Mouse (Mus musculus) limb, embryonic 14.5 days (tissue): ENCODE results near the gene Pold2. TPM values are rescaled to one million over a fixed set of nuclear protein-coding genes. Genes with fewer than 3 reads are reported as not detected.

ENCODE experiments used
- ATAC-seq: fragments of 200-750 bp; cut with Nextera tagmentation; 2 replicates; pipeline ENCODE4 v1.8.0; 2017; ENCODE audit warnings: low read depth, moderate number of reproducible peaks, moderate TSS enrichment; ENCODE audit not compliant: low FRiP score
- DNase-seq: peaks from one replicate; pipeline ENCODE4 v3.0.0-alpha.2; 2015; ENCODE audit warnings: low spot score
- H3K27ac ChIP-seq: fragments of 300-500 bp; sonication (generic); replicated peaks from 2 replicates; pipeline ENCODE4 v1.5.1; 2014; ENCODE audit warnings: low read depth, mild to moderate bottlenecking, low read length, moderate library complexity, mixed read lengths
- H3K27me3 ChIP-seq: fragments of 300-500 bp; sonication (generic); 2 replicates; pipeline ENCODE4 v1.6.1; 2014; ENCODE audit warnings: low read length, mixed read lengths; ENCODE audit not compliant: control insufficient read depth, insufficient read depth
- H3K36me3 ChIP-seq: fragments of 300-500 bp; sonication (generic); 2 replicates; pipeline ENCODE4 v1.6.1; 2014; ENCODE audit warnings: mild to moderate bottlenecking, low read length, moderate library complexity, mixed read lengths; ENCODE audit not compliant: control insufficient read depth, insufficient read depth
- H3K4me1 ChIP-seq: fragments of 300-500 bp; sonication (generic); 2 replicates; pipeline ENCODE4 v1.6.1; 2014; ENCODE audit warnings: antibody characterized with exemption, low read length, mixed read lengths; ENCODE audit not compliant: control insufficient read depth, insufficient read depth
- H3K4me2 ChIP-seq: fragments of 300-500 bp; sonication (generic); replicated peaks from 2 replicates; pipeline ENCODE4 v1.6.1; 2014; ENCODE audit warnings: low read depth, mild to moderate bottlenecking, low read length, moderate library complexity; ENCODE audit not compliant: severe bottlenecking
- H3K4me3 ChIP-seq: fragments of 300-500 bp; sonication (generic); replicated peaks from 2 replicates; pipeline ENCODE4 v1.5.1; 2014; ENCODE audit warnings: low read length
- H3K9ac ChIP-seq: fragments of 300-500 bp; sonication (generic); 2 replicates; pipeline ENCODE4 v1.6.1; 2014; ENCODE audit warnings: mild to moderate bottlenecking, low read depth, low read length, moderate library complexity; ENCODE audit not compliant: severe bottlenecking
- H3K9me3 ChIP-seq: fragments of 300-500 bp; sonication (generic); 2 replicates; pipeline ENCODE4 v1.6.1; 2016; ENCODE audit warnings: low read length; ENCODE audit not compliant: control insufficient read depth
- POLR2A ChIP-seq: fragments of 200-500 bp; IDR thresholded peaks from 2 replicates; pipeline ENCODE4 v1.8.0; 2012; ENCODE audit warnings: inconsistent platforms, mild to moderate bottlenecking, moderate library complexity, borderline replicate concordance; ENCODE audit not compliant: insufficient read depth, insufficient read length; ENCODE audit errors: extremely low read depth
- WGBS: fragments of 180-500 bp; shearing (Covaris S2); extraction: QIAGEN DNeasy Blood & Tissue Kit; methylation state at CpG from one replicate; pipeline ENCODE4 v1.1.7; 2014; 5-methylcytosine and 5-hydroxymethylcytosine counted together
- polyA plus RNA-seq, 2 experiments: library from polyadenylated mRNA; depleted of rRNA in 1 of 2; stranded (reverse) in 1 of 2; unstranded in 1 of 2; fragments of >200 nt; fragmentation: Nextera tagmentation in 1 of 2; extraction: Ambion mirVana in 1 of 2; gene quantifications; 2 replicates each; pipeline versions ENCODE4 v1.2.1 to v1.2.3; 2012 to 2014

Gene Pold2
- polyA plus RNA-seq, 2 experiments, result 95.8 to 158 TPM

DNA sequence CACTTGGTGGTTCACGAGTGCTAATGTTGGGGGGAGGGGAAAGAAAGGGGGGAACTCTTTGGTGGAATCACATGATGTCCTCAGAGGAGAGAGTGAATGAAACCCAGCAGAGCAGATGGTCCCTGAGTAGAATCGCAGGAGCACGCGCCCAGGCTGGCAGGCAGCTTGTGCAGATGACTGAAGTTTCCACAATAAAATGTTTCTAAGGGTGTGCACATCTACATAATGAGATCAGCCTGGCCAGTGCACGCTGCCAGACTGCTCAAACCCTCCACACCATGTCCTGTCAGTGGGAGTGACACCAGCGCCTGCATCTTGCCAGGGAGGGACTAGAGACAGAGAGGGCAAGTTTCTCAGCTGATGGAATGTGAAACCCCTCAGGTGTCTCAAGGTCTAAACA is 29.4 kb downstream of the Pold2 start:
- Histone ChIP-seq H3K27me3 (no peaks in the 10 kb centered on the region), H3K4me3 (no peak overlapping the region), H3K36me3 (no peaks in the 10 kb centered on the region), H3K9me3 (no peaks in the 10 kb centered on the region), H3K27ac (no peak overlapping the region), H3K9ac (no peak overlapping the region), H3K4me1 (peaks cover 15% of the 10 kb centered on the region), H3K4me2 (no peak overlapping the region)
- WGBS, result 26% methylated on average over 6 of the region's 6 CpGs
- TF ChIP-seq POLR2A, result no peak
- DNase-seq (peak; percentile 49), ATAC-seq (no peak)

DNA sequence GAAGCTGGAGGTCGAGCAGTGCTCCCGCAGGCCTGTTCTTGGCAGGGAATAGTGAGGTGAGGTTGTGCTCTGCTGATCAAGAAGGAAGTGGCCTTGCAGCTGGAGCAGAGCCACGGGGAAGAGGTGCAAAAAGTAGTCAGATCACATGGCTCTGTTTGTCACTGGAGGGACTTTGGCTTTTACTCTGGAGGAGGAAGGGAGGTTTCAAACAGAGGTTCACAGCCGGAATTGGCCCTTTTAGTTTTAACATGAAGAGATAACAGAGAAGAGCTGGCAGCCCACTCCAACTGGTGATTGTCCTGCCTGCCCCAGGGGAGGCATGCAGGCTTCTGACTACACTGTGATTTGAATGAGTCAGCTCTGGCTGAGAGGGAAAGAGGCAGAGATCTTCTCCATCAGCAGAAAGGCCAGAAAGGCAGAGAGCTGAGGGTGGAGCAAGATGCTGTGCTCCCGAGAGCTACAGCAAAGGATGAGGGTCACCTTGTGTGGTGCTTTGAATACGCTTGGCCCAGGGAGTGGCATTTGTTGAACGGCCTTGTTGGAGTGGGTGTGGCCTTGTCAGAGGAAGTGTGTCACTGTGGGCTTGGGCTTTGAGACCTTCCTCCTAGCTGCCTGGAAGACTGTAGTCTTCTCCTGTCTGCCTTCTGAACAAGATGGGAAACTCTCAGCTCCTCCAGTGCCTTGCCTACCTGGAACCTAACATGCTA is 31.3 kb downstream of the Pold2 start:
- DNase-seq (no peak), ATAC-seq (no peak)
- H3K9me3 ChIP-seq, result no peaks in the 10 kb centered on the region
- peaks cover 12% of the 10 kb centered on the region for H3K4me1 ChIP-seq
- WGBS, result 65% methylated on average over 7 of the region's 7 CpGs
- H3K4me3 ChIP-seq, result no peak overlapping the region
- H3K27ac ChIP-seq, result no peak overlapping the region
- no peaks in the 10 kb centered on the region for H3K36me3 ChIP-seq
- H3K4me2 ChIP-seq, result no peak overlapping the region
- H3K9ac ChIP-seq, result no peak overlapping the region
- no peak for TF ChIP-seq POLR2A
- H3K27me3 ChIP-seq, result no peaks in the 10 kb centered on the region

DNA sequence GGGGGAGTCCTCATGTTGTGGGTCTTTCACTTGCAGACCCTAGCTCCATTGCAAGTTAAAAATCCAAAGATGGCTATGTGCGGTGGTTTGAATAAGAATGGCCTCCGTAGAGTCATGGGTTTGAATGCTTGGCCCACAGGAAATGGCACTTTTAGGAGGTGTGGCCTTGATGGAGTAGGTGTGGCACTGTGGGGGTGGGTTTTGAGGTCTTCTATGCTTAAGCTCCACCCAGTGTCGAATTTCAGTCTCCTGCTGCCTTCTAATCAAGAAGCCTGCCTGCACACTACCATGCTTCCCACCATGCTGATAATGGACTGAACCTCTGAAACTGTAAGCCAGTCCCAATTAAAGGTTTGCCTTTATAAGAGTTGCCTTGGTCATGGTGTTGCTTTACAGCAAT is 35.0 kb downstream of the Pold2 start:
- ATAC-seq, result no peak
- no peaks in the 10 kb centered on the region for H3K27me3 ChIP-seq
- 82% methylated on average over 3 of the region's 3 CpGs for WGBS
- H3K9me3 ChIP-seq, result no peaks in the 10 kb centered on the region
- H3K4me3 ChIP-seq, result no peak overlapping the region
- no peak overlapping the region for H3K4me2 ChIP-seq
- H3K9ac ChIP-seq, result no peak overlapping the region
- H3K36me3 ChIP-seq, result no peaks in the 10 kb centered on the region
- no peak for TF ChIP-seq POLR2A
- H3K4me1 ChIP-seq, result 0 out of 2 replicates have a peak, but pooled peaks cover 5% of the 10 kb centered on the region
- no peak overlapping the region for H3K27ac ChIP-seq
- DNase-seq, result no peak

- Histone ChIP-seq H3K27ac (no peak overlapping the region), H3K4me1 (peaks cover 5% of the 10 kb centered on the region; the same call in 1 of the 2 replicates), H3K9ac (no peak overlapping the region), H3K4me3 (no peak overlapping the region), H3K36me3 (no peaks in the 10 kb centered on the region), H3K4me2 (no peak overlapping the region), H3K27me3 (no peaks in the 10 kb centered on the region), H3K9me3 (no peaks in the 10 kb centered on the region)
- DNase-seq (no peak), ATAC-seq (no peak)
- whole genome bisulfite sequencing, result 92% methylated on average over 2 of the region's 2 CpGs
- TF ChIP-seq POLR2A, result no peak
These were observed 36.3 kb downstream of the Pold2 start for GRCm38 (mm10) chr11:5841751-5842150.

DNA sequence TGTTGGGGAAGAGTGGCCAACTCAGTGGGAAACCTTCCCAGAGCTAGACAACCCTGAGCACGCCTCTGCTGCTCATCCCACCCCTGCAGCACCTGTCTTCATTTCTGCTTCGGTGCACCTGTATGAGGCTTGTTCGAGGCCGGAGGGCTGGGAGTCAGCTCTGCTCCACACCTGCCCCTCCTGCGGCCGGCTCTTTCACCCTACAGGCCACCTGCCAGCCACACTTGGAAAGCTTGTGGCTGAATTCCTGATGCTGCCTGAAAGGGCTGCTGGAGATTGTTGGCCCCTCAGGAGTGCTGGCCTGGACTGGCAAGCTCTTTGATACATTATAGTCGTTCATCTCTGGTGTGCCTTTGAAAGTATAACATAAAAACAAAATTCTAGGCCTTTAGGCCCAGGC is 37.7 kb downstream of the Pold2 start:
- Histone ChIP-seq H3K9me3 (no peaks in the 10 kb centered on the region), H3K9ac (no peak overlapping the region), H3K4me3 (no peak overlapping the region), H3K36me3 (no peaks in the 10 kb centered on the region), H3K4me1 (peaks cover 5% of the 10 kb centered on the region; the same call in 1 of the 2 replicates), H3K27me3 (no peaks in the 10 kb centered on the region), H3K27ac (0 out of 2 replicates have a peak overlapping the region, but pooled peaks have one; percentile 33), H3K4me2 (no peak overlapping the region)
- DNase-seq (no peak), ATAC-seq (no peak)
- WGBS, result 70% methylated on average over 6 of the region's 7 CpGs
- TF ChIP-seq POLR2A, result no peak
